Mouse (Mus musculus) cerebellum, postnatal 36 days (tissue): ENCODE results near the gene Mrpl47.
"Not testable (repeated sequence)": the region's sequence is repeated elsewhere in the genome, so short reads cannot be mapped to it uniquely, and the experiment has no call there.

Source experiments
- DNase-seq, 2 experiments: peaks; one replicate each; pipeline ENCODE4 v3.0.0; 2021 to 2022; ENCODE audit warnings: mixed read lengths in 2 of 2

Mrpl47 gene

GRCm38 (mm10) chr3:32737172-32737655, at the start of gene Mrpl47:
Mrpl47 (minus strand) TSS chr3:32737605.
- no peak for DNase-seq

DNA sequence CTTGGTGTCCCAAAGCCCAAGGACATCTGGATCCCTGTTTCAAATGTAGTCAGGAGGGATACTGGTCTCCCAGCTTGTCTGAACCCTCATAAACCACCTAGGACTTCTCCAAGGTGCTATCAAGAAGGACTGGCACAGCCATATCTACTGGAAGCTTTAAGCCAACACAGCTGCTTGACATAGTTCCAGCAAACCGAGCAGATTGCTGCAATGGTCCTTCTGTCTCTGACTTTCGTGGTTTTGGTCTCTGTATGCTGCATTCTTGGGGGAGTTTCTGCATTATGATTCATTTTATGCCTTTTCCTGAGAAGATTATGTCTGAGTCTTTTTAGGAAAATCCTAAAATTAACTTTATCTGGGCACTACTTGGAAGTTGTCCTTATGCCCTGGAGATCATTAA, 33.4 kb upstream of the Mrpl47 start:
- DNase-seq: no peak

DNA sequence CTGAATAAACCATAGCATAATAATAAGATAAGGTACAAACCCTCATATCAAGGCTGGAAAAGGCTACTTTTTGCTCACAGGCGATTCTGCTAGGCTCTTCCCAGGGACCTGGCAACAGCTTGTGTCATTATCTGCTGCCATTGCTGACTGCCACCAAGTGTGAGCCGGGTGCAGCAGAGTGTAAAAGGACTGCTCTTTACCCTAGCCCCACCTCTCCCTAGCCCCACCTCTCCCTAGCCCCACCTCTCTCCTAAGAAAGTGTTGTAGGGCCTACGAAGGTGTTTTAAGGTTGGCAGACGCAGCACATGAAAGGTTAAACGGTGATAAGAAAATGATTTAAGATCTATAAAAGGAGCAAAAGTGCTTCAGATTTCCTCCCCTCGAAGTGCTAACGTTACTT, 26.5 kb upstream of the Mrpl47 start:
- DNase-seq: no peak

DNA sequence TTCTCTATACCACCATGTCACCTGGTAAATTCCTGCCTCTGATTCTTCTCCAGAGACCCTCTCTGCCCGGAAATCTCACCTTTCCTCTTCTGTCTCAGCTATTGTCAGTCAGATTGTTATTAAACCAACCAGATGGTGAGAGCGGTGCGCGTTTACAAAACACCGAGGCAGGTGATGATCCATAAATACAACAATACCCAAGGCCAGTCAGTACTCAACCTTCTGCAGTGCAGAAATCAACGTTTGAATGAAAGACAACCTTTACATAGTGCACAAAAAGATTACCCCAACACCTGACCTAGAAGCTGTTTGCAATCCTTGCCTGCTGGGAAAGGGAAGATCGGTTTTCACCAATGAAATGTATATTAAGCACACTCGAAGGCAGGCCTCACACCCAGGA, 25.6 kb upstream of the Mrpl47 start:
- DNase-seq: no peak

- no peak for DNase-seq
Observed at GRCm38 (mm10) chr3:32759212-32759611, 21.8 kb upstream of the Mrpl47 start.

- no peak for DNase-seq
Observed at GRCm38 (mm10) chr3:32754384-32754915, 17.0 kb upstream of the Mrpl47 start.

DNA sequence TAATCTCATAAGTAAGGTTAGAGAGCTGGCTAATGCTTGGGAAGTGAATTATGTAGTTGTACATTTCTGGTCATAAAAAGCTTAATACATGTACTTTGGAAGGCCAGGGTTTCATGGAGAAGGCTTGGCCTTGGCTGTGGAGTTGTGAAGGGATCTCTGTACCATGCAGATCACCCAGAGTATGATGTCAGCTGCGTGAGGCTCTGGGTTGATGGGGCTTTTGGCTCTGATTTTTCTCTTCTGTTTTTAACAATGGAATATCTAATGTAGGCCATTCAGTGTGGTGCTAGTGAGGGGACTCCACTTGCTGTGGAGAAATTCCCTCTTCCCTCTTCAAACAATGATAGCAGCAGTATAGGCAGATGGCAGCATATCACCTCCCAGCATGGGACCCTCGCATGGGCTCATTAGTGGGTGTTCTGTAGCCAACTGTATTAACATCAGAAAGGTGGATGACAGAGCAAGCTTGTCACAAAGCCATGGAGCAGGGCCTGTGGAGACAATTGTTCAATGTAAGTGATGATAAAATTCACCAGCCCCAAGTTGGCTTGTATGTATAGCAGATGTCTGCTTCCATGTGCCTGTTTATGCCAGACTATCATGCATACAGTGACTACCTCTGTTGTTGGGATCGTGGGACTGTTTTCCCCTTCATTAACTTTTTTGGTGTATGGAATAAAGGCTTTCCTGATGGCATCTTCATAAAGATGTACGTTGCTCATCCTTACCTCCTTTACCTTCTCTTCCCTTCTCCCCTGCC, 12.6 kb upstream of the Mrpl47 start:
- DNase-seq: peak in 1 of 2 experiments; percentile 13

DNA sequence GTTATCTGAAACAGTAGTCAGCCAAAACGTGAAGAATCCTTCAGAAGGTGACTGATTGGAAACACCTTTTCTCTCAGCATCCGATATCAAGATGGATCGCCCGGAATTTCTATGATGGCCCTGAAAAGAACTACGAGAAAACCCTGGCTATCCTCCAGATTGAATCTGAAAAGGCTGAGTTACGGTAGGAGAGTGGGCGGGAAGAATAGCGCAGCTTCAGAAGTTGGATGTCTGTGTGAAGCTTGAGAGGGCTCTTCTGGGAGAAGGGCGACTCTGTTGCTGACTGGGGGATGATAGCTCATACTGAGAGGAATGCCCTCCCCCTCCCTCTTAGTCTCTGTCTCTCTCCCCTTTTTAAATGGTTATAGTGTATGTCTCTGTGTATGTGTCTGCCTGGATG, 11.0 kb upstream of the Mrpl47 start:
- no peak for DNase-seq

DNA sequence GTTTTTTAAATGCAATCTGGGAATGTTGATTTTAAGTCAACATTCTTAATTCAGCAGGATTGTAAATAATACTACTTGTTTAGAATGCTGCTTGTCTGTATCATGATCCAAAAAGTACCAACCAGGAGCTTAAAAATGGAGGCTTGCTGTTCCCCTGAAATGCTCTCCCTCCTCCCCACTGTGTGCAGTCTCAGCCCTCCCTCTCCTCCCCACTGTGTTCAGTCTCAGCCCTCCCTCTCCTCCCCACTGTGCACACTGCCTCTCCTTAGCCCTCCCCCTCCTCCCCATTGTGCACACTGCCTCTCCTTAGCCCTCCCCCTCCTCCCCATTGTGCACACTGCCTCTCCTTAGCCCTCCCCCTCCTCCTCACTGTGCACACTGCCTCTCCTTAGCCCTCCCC, 8.0 kb upstream of the Mrpl47 start:
- not testable (repeated sequence) for DNase-seq

DNA sequence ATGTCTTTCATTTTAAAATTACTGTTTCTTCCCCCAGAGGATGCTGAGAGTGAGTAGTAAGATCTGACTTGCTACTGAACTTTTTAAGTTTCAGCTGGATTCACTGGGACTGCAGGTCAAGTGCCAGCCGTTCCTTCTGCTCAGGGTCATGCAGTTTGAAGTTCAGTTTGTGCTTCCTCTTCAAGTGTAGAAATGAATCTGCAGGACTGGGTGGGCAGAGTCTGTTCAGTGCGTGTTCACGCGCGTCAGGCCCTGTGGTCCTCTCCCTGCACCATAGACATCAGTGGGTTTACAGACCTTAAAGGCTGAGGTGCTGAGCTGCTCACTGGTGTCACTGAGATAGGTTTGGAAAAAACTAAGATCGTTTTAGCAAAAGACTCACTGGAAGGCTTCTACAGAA, 7.6 kb upstream of the Mrpl47 start:
- no peak for DNase-seq

DNA sequence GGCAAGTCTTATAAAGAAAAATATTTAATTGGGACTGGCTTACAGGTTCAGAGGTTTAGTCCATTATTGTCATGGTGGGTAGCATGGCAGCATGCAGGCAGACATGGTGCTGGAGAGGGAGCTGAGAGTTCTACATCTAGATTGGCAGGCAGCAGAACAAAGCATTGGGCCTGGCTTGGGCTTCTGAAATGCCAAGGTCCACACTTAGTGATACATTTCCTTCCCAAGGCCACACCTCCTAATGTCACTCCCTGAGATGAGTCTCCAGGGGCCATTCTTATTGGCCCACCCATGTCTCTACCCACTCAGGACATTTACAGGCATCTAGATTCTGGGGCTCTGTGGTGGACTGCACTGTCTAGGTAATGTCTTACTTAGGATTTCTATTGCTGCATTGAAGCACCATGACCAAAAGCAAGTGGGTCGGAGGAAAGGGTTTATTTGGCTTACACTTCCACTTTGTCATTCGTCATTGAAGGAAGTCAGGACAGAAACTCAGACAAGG, 4.9 kb upstream of the Mrpl47 start:
- no peak for DNase-seq

- DNase-seq: no peak
Observed at GRCm38 (mm10) chr3:32738549-32738948, 1.1 kb upstream of the Mrpl47 start.

- DNase-seq: peak; percentile 98 to 99
Observed at GRCm38 (mm10) chr3:32736244-32737171, 897 bp downstream of the Mrpl47 start, which contains the start of gene Ndufb5. Ndufb5 (plus strand) TSS chr3:32736990.

DNA sequence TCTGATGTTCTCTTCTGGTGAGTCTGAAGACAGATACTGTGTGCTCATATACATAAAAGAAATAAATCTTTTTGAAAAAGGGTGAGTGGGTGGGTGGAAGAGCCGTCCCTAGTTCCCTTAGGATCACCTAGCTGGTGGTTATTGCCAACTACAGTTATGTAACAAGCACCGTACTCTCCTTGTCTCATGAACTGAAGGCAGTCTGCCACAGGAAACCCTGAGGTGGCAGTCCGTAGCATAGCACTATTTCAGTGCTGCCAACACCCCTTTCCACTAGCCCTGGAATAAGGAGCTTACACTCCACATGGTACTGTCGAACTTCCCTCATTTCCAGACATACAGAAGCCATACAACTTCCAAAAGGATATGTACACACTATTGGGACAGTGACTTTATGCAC, 9.5 kb downstream of the Mrpl47 start:
- no peak for DNase-seq

DNA sequence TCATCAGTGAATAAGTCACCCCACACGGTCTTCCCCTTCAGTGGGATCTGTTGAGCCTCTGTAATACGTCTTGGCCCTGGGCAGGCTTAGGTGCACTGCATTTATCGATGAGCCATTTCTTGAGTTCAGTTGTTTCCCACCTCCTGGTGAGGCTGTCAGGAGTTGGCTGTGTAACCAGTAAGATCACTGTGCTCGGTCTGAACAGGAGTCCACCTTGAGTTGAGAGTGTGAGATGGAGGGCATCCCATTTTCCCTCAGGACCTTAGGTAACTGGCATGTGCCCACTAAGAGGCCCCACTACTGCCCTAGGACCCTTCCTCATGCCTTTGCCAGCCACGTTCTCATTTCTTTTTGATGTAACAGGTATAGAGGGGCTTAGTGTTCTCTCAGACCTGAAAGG, 11.5 kb downstream of the Mrpl47 start:
- no peak for DNase-seq

DNA sequence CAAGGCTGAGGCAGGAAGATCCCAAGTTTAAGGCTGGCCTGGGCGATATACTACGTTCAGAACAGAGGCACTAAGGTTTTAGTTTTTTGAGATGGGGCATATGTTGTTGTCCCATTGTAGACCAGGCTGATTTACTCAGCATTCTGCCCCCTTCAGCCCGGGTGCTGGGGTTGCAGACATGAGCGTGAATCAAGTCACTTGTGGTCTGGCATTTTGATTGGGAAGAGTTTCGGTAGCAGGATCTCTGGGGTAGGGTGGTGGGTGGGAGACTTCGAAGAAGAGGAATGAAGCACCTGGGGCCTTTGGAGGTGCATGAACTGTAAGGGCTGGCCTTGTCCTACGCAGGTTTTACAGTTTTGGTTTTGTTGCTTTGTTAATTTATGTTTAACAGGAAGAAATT, 13.2 kb downstream of the Mrpl47 start:
- no peak for DNase-seq

GRCm38 (mm10) chr3:32718271-32718670, 19.1 kb downstream of the Mrpl47 start:
- DNase-seq: no peak

DNA sequence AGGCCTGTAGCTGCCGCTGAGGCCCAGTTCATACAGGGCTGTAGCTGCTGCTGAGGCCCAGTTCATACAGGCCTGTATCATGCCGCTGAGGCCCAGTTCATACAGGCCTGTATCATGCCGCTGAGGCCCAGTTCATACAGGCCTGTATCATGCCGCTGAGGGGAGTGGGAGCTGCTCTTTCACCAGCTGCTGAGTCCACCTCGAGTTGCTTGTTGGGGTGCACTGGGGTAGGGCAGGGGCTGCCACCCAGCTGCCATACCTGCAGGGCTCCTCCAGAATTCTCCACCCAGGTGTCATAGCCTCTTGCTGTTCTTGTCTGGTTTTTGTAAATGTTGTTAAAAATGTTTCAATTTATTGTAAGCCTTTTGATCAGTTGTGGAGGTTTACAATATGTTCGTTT, 20.0 kb downstream of the Mrpl47 start:
- DNase-seq: not testable (repeated sequence)

GRCm38 (mm10) chr3:32713711-32714110, 23.7 kb downstream of the Mrpl47 start:
- DNase-seq: no peak

DNA sequence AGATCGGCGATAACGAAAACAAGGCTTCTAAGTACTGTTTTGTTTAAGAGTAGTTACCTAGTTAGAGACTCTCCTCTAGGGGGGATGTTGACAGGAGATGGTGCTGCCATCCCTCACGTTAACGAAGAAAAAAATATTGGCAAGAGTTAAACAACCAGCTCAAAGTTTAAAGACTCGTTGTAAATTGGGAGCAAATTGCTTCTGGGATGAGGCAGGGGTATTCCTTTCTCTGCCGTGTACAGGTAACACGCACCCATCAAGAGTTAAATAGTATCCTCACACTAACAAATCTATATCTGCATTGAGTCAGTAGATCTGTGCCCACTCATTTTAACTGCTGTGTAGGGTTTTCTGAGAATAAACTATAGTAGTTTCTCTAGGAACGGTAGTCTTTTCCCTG, 28.0 kb downstream of the Mrpl47 start:
- no peak for DNase-seq

GRCm38 (mm10) chr3:32708368-32709231, 28.8 kb downstream of the Mrpl47 start:
- DNase-seq: peak; percentile 98 to 99

- no peak for DNase-seq
Observed at GRCm38 (mm10) chr3:32708052-32708367, 29.4 kb downstream of the Mrpl47 start.
